Mouse (Mus musculus) lung, embryonic 14.5 days (tissue): Measurements from ENCODE around the gene Msi1. TPM values are rescaled to one million over a fixed set of nuclear protein-coding genes. Genes with fewer than 3 reads are reported as not detected.
"Not testable (repeated sequence)": the region's sequence is repeated elsewhere in the genome, so short reads cannot be mapped to it uniquely, and the experiment has no call there.

ENCODE experiments used
- ATAC-seq: fragments of 200-750 bp; cut with Nextera tagmentation; 2 replicates; pipeline ENCODE4 v1.8.0; 2017; ENCODE audit warnings: mild to moderate bottlenecking, moderate TSS enrichment, moderate library complexity; ENCODE audit not compliant: insufficient read depth
- DNase-seq: peaks from one replicate; pipeline ENCODE4 v3.0.0-alpha.2; 2015
- H3K27ac ChIP-seq: fragments of 300-500 bp; sonication (generic); 2 replicates; pipeline ENCODE4 v1.5.1; 2014; ENCODE audit warnings: low read depth, mild to moderate bottlenecking, moderate library complexity
- H3K27me3 ChIP-seq: fragments of 300-500 bp; sonication (generic); 2 replicates; pipeline ENCODE4 v1.6.1; 2014; ENCODE audit warnings: low read length, control low read depth; ENCODE audit not compliant: insufficient read depth
- H3K36me3 ChIP-seq: fragments of 300-500 bp; sonication (generic); 2 replicates; pipeline ENCODE4 v1.6.1; 2014; ENCODE audit warnings: control low read depth; ENCODE audit not compliant: insufficient read depth
- H3K4me1 ChIP-seq: fragments of 300-500 bp; sonication (generic); 2 replicates; pipeline ENCODE4 v1.6.1; 2014; ENCODE audit warnings: antibody characterized with exemption, control low read depth; ENCODE audit not compliant: insufficient read depth
- H3K4me2 ChIP-seq: fragments of 300-500 bp; sonication (generic); 2 replicates; pipeline ENCODE4 v1.6.1; 2014; ENCODE audit warnings: mild to moderate bottlenecking
- H3K4me3 ChIP-seq: fragments of 300-500 bp; sonication (generic); 2 replicates; pipeline ENCODE4 v1.5.1; 2014; ENCODE audit warnings: low read depth, low read length
- H3K9ac ChIP-seq: fragments of 300-500 bp; sonication (generic); 2 replicates; pipeline ENCODE4 v1.6.1; 2014
- H3K9me3 ChIP-seq: fragments of 300-500 bp; sonication (generic); 2 replicates; pipeline ENCODE4 v1.6.1; 2016; ENCODE audit warnings: low read depth, low read length, control low read depth
- CTCF ChIP-seq: IDR thresholded peaks from 2 replicates; pipeline ENCODE4 v1.5.1; 2016; ENCODE audit warnings: antibody characterized with exemption, low read depth
- WGBS: fragments of 180-500 bp; shearing (Covaris S2); extraction: QIAGEN DNeasy Blood & Tissue Kit; methylation state at CpG from one replicate; pipeline ENCODE4 v1.1.7; 2014; 5-methylcytosine and 5-hydroxymethylcytosine counted together
- polyA plus RNA-seq: library from polyadenylated mRNA; unstranded; fragments of >200 nt; fragmentation: Nextera tagmentation; extraction: Ambion mirVana; gene quantifications from 2 replicates; pipeline ENCODE4 v1.2.1, GENCODE M21; 2014

Gene Msi1
- polyA plus RNA-seq, 1 experiment from 2014 or later, result 21.2 TPM

GRCm38 (mm10) chr5:115437945-115438315, 8.5 kb downstream of the Msi1 start:
- no peak overlapping the region for H3K27ac ChIP-seq
- no peak overlapping the region for H3K4me2 ChIP-seq
- H3K4me3 ChIP-seq, result no peak overlapping the region
- H3K9ac ChIP-seq, result no peak overlapping the region
- TF ChIP-seq CTCF, result no peak
- no peaks in the 10 kb centered on the region for H3K27me3 ChIP-seq
- DNase-seq (no peak), ATAC-seq (no peak)
- H3K4me1 ChIP-seq, result peaks cover 8% of the 10 kb centered on the region
- no peaks in the 10 kb centered on the region for H3K9me3 ChIP-seq
- peaks cover 44% of the 10 kb centered on the region for H3K36me3 ChIP-seq
- 53% methylated on average over 2 of the region's 2 CpGs for WGBS

GRCm38 (mm10) chr5:115438667-115439066, 9.3 kb downstream of the Msi1 start:
- Histone ChIP-seq H3K9ac (no peak overlapping the region), H3K36me3 (peaks cover 52% of the 10 kb centered on the region), H3K27ac (no peak overlapping the region), H3K4me2 (no peak overlapping the region), H3K4me3 (no peak overlapping the region), H3K4me1 (peaks cover 8% of the 10 kb centered on the region), H3K27me3 (no peaks in the 10 kb centered on the region), H3K9me3 (no peaks in the 10 kb centered on the region)
- ATAC-seq, result no peak
- WGBS, result 67% methylated on average over 7 of the region's 7 CpGs
- DNase-seq, result no peak
- TF ChIP-seq CTCF, result no peak

- H3K27me3 ChIP-seq, result no peaks in the 10 kb centered on the region
- DNase-seq, result peak; percentile 94
- H3K4me1 ChIP-seq, result 0 out of 2 replicates have a peak, but pooled peaks cover 3% of the 10 kb centered on the region
- peak; percentile 94 for TF ChIP-seq CTCF
- 43% methylated on average over 14 of the region's 14 CpGs for WGBS
- H3K36me3 ChIP-seq, result peaks cover 68% of the 10 kb centered on the region
- no peaks in the 10 kb centered on the region for H3K9me3 ChIP-seq
- peak; percentile 33; the same call in 1 of the 2 replicates for ATAC-seq
- H3K4me2 ChIP-seq, result no peak overlapping the region
- no peak overlapping the region for H3K27ac ChIP-seq
- no peak overlapping the region for H3K9ac ChIP-seq
- no peak overlapping the region for H3K4me3 ChIP-seq
Observed at GRCm38 (mm10) chr5:115441205-115441849, 11.9 kb downstream of the Msi1 start.

- not testable (repeated sequence) for H3K27me3 ChIP-seq, H3K27ac ChIP-seq, H3K9me3 ChIP-seq, H3K4me1 ChIP-seq, ATAC-seq, H3K4me3 ChIP-seq, DNase-seq, H3K9ac ChIP-seq, H3K4me2 ChIP-seq
- H3K36me3 ChIP-seq, result peaks cover 81% of the 10 kb centered on the region
- 76% methylated on average over 5 of the region's 5 CpGs for WGBS
- TF ChIP-seq CTCF, result peak; percentile 74
Observed at GRCm38 (mm10) chr5:115442663-115443062, 13.3 kb downstream of the Msi1 start.

DNA sequence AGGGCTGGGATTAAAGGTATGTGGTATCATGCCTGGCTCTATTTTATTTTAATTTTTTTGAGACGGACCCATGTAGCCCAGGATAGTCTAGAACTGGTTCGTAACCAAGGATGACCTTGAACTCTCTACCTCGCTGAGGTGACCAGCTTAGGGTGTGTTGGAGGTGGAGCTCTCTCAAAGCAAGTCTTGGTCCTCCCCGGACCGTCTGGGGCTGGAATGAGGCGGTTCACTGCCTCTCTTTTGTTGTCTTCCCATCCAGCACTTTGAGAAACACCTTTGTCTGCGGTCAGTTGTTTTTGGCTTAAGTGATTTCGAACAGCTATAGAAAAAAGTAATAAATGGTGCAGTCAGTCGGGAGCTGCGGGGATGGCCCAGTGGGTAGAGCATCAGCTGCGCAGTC, 14.7 kb downstream of the Msi1 start:
- H3K4me2 ChIP-seq, result no peak overlapping the region
- H3K9ac ChIP-seq, result no peak overlapping the region
- ATAC-seq (no peak), DNase-seq (no peak)
- H3K27ac ChIP-seq, result no peak overlapping the region
- H3K9me3 ChIP-seq, result no peaks in the 10 kb centered on the region
- peaks cover 82% of the 10 kb centered on the region for H3K36me3 ChIP-seq
- H3K4me1 ChIP-seq, result no peaks in the 10 kb centered on the region
- no peak for TF ChIP-seq CTCF
- H3K27me3 ChIP-seq, result no peaks in the 10 kb centered on the region
- H3K4me3 ChIP-seq, result no peak overlapping the region
- 89% methylated on average over 11 of the region's 11 CpGs for WGBS

GRCm38 (mm10) chr5:115447108-115447507, 17.7 kb downstream of the Msi1 start:
- no peak overlapping the region for H3K9ac ChIP-seq
- no peak for ATAC-seq
- peaks cover 92% of the 10 kb centered on the region for H3K36me3 ChIP-seq
- no peak overlapping the region for H3K4me3 ChIP-seq
- no peaks in the 10 kb centered on the region for H3K9me3 ChIP-seq
- no peak overlapping the region for H3K27ac ChIP-seq
- no peaks in the 10 kb centered on the region for H3K27me3 ChIP-seq
- H3K4me1 ChIP-seq, result no peaks in the 10 kb centered on the region
- H3K4me2 ChIP-seq, result no peak overlapping the region
- no peak for DNase-seq
- TF ChIP-seq CTCF, result no peak
- WGBS, result 78% methylated on average over 17 of the region's 17 CpGs

- no peak for TF ChIP-seq CTCF
- ATAC-seq, result no peak
Observed at GRCm38 (mm10) chr5:115449247-115449646, 19.8 kb downstream of the Msi1 start.

More at GRCm38 (mm10) chr5:115449247-115449646, 19.8 kb downstream of the Msi1 start:
- peaks cover 85% of the 10 kb centered on the region for H3K36me3 ChIP-seq
- H3K4me1 ChIP-seq, result no peaks in the 10 kb centered on the region
- DNase-seq, result no peak
- no peaks in the 10 kb centered on the region for H3K27me3 ChIP-seq
- no peak overlapping the region for H3K4me2 ChIP-seq
- no peak overlapping the region for H3K9ac ChIP-seq
- H3K27ac ChIP-seq, result no peak overlapping the region
- no peaks in the 10 kb centered on the region for H3K9me3 ChIP-seq
- WGBS, result 86% methylated on average over 3 of the region's 3 CpGs
- no peak overlapping the region for H3K4me3 ChIP-seq
